Mouse (Mus musculus): ENCODE data around the gene Galk2.

Gene Galk2

GRCm38 (mm10) chr2:125943301-125943700 is 84.4 kb downstream of the Galk2 start:
- no peak for DNase-seq (ENCODE audit: low spot score)

- no peak for DNase-seq (ENCODE audit: low spot score)
These were observed 89.3 kb downstream of the Galk2 start for GRCm38 (mm10) chr2:125948195-125948594.

- DNase-seq (ENCODE audit: low spot score) = no peak
These were observed 109.9 kb downstream of the Galk2 start for GRCm38 (mm10) chr2:125968811-125969210.

GRCm38 (mm10) chr2:125973207-125973606 is 114.3 kb downstream of the Galk2 start:
- no peak for DNase-seq (ENCODE audit: low spot score)

GRCm38 (mm10) chr2:125975206-125975605 is 116.3 kb downstream of the Galk2 start:
- no peak for DNase-seq (ENCODE audit: low spot score)

- DNase-seq (ENCODE audit: low spot score) = no peak
These were observed 117.0 kb downstream of the Galk2 start for GRCm38 (mm10) chr2:125975808-125976345.

GRCm38 (mm10) chr2:126002291-126002690 is 143.4 kb downstream of the Galk2 start:
- no peak for DNase-seq (ENCODE audit: low spot score)

- DNase-seq (ENCODE audit: low spot score) = no peak
These were observed 147.2 kb downstream of the Galk2 start for GRCm38 (mm10) chr2:126006088-126006487.

- no peak for DNase-seq (ENCODE audit: low spot score)
These were observed 147.8 kb downstream of the Galk2 start for GRCm38 (mm10) chr2:126006742-126007141.

- DNase-seq (ENCODE audit: low spot score) = no peak
These were observed 156.2 kb downstream of the Galk2 start for GRCm38 (mm10) chr2:126014989-126015710.

GRCm38 (mm10) chr2:126015763-126016473 is 157.0 kb downstream of the Galk2 start:
- DNase-seq (ENCODE audit: low spot score) = no peak

GRCm38 (mm10) chr2:126031186-126031900 is 172.4 kb downstream of the Galk2 start:
- no peak for DNase-seq (ENCODE audit: low spot score)

- no peak for DNase-seq (ENCODE audit: low spot score)
These were observed 174.4 kb downstream of the Galk2 start for GRCm38 (mm10) chr2:126033114-126033972.
